Mouse (Mus musculus) C2C12 (cell line): Measurements from ENCODE around the gene Foxj2.

Experiments
- CEBPB ChIP-seq: IDR thresholded peaks from one replicate; pipeline ENCODE4 v1.6.1; 2011; ENCODE audit warnings: low read depth, mild to moderate bottlenecking, control low read depth, moderate library complexity
- CTCF ChIP-seq: IDR thresholded peaks from one replicate; pipeline ENCODE4 v1.5.1; 2011; ENCODE audit not compliant: control insufficient read depth, insufficient read depth, insufficient read length
- FOSL1 ChIP-seq: IDR thresholded peaks from one replicate; pipeline ENCODE4 v1.8.0; 2011; ENCODE audit warnings: mild to moderate bottlenecking, low read length; ENCODE audit not compliant: poor library complexity, insufficient read depth, severe bottlenecking
- MYOD1 ChIP-seq: IDR thresholded peaks from one replicate; pipeline ENCODE4 v1.6.1; 2011; ENCODE audit warnings: low read depth; ENCODE audit not compliant: control insufficient read depth, insufficient read length
- USF1 ChIP-seq: IDR thresholded peaks from one replicate; pipeline ENCODE4 v1.6.1; 2011; ENCODE audit warnings: low read depth, mild to moderate bottlenecking, control low read depth, moderate library complexity

- TF ChIP-seq CTCF (peak; percentile 26), FOSL1 (no peak), MYOD1 (no peak), USF1 (no peak), CEBPB (no peak)
Observed at GRCm38 (mm10) chr6:122786275-122786674, 33.4 kb upstream of the Foxj2 start.
